Mouse (Mus musculus) fat pad, adult 2 months (tissue): ENCODE data around the gene Fbxl19.

Experiments used
- DNase-seq: peaks from one replicate; pipeline ENCODE4 v3.0.0-alpha.2; 2011; ENCODE audit warnings: low read depth, low spot score; ENCODE audit errors: extremely low read depth

Gene Fbxl19

DNA sequence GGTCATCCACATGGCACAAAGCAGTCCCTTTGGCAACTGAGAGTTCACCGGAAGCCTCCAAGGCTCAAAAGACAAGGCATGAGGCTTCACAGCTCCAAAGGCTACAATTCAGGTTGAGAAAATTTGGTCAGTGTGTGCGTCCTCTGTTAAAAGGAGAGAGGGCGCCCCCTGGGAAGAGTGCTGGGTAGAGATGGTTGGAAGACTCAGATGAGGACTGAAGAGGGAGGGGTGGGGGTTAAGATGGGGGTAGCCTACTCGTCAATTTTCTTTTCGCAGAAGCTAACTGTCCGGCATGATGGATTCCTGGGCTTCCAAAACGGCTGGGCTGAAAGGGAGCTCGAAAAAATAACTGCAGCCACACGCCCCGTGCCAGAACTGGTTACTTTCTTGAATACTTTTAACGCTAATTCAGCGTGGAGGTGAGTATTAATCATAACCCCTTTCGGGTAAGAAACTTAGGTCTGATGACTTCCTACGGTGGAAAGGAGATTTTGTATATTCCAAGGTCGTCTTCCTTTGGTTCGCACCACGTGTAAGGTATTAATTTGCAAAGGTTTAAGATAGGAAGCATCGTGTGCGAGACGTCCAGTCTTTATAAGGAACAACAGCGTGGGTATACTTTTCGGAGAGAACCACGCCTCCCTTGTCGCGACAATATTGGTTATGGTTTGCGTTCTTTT lies at the start of gene Fbxl19:
TSS of gene Fbxl19 (plus strand) at position 178 of the 680 bp plus-strand sequence.
- DNase-seq, result no peak

DNA sequence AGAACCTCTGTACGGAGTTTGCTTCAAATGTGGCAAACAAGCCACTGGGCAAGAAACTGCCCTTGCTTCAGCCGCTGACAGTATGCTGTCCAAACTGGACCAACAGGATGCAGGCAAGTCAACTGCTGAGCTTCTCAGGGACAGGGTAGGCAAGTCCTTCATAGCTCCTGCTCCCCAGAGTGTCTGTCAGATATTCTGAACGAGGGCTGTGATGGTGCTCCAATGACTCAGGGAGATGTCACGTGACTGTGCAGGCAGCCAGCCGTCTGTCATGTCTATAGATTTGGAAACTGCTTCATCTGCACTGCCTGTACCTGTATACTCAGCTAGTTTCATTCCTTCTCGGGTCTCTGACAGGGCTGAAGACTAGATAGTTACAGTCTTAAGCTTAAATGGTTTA lies 45.4 kb upstream of the Fbxl19 start:
- DNase-seq, result no peak

DNA sequence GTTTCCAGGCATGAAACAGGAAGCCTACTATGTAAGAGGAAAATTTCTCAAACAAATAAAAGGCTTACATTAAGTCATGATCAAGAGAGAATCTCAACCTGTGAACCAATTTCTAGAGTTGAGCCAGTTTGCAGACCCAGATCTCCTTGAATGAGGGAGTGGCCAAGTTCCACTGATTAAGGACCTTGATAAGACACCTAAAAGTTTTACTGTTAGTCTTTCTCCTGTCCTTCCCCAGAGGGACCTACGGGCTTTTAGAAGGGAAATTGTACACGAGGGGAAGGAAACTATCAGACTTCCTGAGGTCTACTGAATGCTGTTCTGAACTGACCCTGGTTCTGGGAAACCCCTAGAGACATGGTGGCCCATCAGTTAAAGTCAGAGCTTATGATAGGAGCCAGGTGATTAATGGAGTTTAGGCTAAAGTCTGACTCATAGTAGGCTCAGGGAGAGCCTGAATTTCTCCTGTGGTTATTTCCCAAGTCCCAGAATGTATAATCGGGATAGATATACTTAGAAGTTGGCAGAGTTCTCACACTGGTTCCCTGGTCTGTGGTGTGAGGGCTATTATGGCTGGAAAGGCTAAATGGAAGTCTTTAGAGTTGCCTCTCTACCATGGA lies 43.5 kb upstream of the Fbxl19 start:
- DNase-seq, result no peak

DNA sequence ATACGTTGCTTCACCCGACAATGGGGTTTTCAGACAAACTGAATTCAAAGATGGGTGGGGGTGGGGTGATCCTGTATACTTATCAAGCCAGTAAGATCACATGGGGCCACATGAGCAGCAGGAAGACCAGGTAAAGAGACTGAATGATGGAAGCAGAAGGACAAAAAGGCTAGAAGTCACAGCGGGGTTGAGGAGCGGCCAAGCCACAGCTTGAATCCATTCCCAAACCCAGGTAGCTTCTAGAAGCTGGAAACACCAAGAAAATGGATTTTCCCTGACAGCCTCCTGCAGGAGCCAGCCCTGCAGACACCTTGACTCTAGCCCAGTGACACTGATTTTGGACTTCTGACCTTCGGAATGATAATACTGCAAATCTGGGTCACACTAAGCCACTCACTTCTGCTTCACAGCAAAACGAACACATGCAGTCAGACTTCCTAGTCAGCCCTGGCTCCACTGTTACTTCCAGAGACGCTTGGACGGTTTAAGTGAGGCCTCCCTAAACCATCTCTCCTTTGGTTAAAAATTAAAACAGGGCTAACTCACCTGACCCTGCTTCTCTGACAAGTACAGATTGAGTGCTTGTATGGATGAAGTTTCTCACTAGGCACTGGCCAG lies 40.7 kb upstream of the Fbxl19 start:
- no peak for DNase-seq

DNA sequence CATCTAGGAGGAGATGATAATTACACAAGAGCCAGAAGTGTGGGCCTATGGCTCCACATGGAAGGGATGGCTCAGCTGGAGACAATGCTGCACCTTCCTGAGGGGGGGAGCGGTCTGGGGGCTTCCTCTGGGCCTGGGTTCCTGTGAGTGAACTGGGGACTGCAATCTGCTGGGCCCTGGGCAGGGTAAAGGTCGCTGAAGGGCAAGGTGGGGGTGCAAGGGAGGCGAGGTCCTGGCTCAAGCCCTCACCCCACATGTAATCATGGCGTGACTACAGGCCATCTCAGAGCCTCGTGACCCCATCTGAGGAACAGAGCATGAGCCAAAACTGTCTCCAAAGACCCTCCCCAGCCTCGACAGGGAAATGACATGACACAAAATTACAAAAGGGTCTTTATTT lies 39.7 kb upstream of the Fbxl19 start:
- no peak for DNase-seq

DNA sequence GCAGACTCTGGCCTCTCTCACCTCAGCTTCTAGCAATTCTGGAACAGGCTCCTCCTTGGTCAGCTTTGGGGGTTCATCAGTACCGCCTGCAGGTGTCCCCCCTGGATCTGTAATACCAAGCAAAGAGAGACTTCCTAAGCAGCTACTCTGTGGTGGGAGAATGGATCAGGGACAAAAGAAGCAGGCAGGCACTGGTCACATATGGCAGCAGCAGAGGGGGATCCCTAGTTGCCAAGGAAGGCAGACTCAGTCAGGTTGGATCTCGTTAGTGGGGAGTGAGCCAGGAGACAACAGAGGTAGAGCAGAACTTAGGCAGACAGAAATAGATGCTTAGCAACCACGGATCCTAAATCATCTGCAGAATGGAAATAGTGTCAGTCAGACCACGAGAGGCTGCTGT lies 38.6 kb upstream of the Fbxl19 start:
- no peak for DNase-seq

DNA sequence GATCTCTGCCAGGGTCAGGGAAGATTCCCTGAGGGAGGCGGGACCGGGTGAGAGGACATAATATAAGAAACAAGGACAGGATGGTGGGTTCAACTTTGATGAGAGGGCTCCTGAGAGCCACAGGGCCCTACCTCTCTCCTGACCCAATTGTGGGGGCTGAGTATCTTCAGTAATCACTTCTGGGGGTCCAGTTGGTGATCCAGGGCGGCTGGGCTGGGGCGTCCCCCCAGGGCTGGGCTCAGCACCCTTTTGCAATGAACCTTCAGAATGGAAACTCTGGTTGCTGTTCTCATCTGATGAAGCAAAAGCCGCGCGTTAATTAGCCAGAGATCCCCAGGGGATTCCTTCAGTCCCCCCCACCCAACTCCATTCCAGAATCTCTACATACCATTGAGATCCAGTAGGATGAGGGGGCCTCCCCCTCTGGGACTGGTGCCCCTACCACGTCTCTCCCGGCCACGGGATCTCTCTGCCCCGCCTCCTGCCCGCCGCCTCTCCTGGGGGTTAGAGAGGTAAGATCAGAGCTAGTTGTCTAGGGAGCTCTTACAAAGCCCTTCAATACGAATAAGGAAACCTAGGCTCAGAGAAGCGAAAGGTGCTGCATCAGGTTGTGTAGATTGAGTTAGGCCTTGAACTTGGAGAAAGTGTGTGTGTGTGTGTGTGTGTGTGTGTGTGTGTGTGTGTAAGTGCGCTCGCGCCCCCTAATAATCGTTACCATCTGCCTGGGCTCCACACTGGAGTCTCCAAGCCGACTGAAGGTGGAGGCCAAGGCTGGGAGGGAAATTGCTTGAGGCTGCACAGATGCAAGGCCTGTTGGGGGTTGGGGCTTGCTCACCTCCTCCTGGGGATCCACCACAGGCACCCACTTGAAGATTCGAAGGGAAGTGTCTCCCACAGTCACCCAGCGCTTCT lies 37.0 kb upstream of the Fbxl19 start:
- DNase-seq, result no peak

DNA sequence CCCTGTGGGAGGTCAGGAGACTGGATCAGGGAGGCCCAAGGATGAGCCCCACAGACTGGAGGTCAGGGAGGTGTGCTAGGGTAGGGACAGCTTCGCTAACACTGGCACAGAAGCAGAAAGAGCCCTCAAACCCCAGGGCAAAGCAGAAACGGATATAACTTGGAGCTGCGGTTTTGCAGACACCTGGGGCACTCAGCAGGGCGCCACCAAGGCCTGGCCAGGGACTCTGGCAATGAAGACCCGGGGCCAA lies 36.5 kb upstream of the Fbxl19 start:
- DNase-seq, result no peak

DNA sequence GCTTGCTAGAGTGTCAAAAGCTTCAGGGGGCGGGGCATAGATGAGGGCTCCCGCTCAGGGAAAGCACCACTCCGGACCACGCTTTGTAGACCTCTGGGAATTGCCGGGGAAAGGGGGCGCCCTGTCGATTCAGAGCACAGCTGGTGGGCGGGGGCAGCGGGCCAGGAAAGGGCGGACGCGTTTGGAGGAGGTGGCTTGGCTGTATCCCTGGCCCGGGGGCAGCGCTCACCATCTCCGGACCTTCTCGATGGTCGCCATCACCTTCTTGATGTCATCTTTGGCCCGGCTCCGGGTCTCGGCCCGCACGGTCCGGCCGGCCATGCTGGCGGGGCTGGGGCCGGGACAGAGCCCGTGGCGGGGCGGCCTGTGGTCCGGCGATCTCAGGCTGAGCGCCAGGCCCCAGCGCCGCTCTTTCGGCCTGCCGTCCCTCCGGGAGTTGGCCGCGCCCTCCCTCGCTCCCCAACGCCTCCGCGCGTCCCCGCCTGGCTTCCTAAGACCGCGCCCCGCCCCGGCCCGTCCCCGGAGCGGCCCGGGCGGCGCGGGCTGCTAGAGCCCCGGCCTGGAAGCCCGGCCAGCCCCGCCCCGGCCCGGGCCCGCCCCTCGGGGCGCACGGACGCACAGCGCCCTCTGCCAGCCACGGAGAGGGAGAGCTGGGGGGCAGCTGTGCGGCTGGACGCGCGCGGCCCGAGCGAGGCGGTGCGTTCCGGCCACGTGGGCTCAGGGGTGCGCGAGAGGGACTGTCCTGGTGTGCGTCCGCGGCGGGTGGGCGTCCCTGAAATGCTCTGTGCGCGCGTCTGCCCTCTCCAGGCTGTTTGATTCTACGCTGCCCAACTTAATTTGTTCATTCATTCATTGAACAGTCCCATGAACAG lies 35.9 kb upstream of the Fbxl19 start, which contains the start of gene Bcl7c:
TSS of gene Bcl7c (minus strand) at position 727 of the 872 bp plus-strand sequence.
- no peak for DNase-seq

DNA sequence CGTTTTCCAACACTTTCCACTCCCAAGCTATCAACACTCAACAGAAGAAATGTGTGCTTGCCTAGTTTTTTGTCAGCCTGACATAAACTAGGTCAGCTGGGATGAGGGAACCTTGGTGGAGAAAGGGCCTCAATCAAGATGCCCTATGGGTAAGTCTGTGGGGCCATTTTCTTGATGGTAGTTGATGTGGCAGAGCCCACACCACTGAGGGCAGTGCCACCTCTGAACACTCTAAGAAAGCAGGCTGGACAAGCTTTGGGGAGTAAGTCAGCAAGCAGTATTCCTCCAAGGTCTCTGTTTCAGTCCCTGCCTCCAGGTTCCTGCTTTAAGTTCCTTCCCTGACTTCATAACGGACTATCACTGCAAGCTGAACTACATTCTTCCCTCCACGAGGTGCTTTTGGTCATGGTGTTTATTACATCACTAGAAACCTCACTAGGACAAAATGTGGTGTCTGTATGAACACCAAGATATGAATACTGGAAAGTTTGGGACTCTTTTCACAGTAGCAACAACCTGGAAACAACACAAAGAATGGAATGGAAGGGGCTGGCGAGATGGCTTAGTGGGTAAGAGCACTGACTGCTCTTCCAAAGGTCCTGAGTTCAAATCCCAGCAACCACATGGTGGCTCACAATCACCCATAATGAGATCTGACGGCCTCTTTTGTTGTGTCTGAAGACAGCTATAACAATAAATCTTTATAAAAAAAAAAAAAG lies 34.9 kb upstream of the Fbxl19 start:
- no peak for DNase-seq

DNA sequence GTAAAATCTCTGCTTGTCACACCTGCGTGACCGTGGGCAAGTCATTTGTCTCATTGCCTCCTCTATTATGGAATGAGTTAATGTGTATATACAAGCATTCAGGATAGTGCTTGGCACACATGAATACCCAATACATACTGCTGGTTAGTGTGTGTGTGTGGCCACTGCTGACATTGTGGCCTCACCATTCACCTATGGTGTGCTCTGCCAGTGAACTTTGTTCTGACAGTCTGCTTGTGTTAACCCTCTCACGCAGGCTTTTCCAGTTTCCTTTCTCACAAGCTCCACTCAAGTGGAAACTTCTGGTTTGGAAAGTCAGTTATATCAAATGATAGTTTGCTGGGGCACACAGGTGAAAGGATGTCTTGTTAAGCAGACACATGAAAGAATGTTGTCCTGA lies 33.3 kb upstream of the Fbxl19 start:
- DNase-seq, result no peak

DNA sequence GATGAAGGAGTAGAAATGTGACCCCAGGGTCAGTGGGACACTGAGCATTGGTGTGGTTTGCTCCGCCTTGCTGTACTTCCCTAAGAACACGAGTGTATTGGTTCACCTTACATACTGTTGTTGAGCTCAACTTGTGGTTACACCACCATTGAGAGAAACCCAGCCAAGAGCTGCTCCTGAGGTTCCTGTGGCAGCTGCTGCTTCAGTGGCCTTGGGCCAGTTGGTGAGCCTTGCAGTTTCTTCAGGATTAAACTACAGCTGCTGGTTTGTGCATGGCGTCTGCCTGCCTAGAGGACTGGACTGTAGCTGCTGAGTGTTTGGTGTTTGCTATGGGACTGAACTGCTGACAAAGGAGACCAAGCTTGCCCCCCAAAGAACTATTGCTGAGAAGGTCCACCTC lies 32.9 kb upstream of the Fbxl19 start:
- no peak for DNase-seq

DNA sequence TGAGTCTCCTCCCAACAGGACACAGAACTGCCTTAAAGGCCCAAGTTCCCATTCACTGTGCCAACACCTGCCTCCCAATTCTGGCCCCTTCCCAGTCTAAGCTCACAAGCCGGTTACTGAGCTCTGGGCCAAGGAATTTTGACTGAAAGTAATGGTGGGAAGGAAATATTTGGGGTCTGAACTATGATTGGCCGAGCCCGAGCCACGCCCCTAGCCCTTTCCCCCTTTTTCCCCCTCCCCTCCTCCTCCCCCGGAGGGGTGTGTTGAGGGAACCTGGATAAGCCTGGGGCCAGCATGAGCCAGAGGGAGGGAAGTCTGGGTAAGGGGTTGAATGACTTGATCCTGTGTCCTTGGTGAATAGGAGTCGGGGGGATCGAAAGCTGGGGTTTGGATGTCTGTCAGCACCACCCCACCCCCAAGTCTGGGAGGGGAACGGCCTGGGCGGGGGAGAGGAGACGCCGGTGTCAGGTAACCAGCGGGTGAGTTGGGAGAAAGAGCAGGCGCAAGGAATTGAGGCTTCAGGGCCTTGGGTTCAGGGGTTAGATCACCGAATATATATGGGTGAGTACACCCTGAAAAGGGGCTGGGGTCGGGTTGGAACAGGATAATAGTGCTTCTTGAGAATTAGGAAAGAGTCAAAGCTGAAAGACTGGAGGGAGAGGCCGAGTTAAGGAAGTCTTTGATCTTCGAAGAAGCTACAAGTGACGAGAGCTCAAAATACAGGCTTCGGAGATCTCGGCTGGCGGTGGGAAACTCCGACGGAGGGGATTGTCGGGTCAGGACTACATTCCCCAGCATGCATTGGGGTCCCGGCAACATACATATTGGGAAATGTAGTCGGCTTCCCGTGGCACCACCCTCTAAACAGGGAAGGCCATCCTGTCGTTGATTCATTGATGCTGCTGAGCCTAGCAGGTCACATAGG lies 31.6 kb upstream of the Fbxl19 start, which contains the start of gene Ctf1:
TSS of gene Ctf1 (plus strand) at position 276 of the 925 bp plus-strand sequence.
- peak; percentile 76 for DNase-seq

DNA sequence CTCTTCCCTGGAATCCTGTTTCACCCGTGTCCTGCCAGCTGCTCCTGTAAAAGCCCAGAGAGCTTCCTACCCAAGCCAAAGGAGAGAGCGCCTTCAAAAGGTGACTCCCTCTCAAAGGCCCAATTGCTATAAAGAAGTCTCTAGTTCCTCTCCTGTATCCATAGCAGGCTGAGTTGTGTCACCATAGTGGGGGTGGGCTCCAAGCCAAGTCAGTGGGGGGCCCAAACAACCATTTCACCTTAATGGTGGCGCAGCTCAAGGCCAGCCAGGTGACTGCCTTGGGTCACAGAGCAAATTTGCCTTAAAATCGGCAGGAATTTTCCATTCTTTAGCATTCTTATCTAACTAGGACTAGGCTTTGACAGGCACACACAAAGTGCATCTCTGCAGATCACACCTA lies 29.5 kb upstream of the Fbxl19 start:
- DNase-seq, result no peak

DNA sequence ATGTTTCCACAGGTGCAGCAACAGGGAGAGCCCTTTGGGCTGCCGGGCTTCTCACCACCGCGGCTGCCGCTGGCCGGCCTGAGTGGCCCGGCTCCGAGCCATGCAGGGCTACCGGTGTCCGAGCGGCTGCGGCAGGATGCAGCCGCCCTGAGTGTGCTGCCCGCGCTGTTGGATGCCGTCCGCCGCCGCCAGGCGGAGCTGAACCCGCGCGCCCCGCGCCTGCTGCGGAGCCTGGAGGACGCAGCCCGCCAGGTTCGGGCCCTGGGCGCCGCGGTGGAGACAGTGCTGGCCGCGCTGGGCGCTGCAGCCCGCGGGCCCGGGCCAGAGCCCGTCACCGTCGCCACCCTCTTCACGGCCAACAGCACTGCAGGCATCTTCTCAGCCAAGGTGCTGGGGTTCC lies 27.4 kb upstream of the Fbxl19 start:
- DNase-seq, result no peak

DNA sequence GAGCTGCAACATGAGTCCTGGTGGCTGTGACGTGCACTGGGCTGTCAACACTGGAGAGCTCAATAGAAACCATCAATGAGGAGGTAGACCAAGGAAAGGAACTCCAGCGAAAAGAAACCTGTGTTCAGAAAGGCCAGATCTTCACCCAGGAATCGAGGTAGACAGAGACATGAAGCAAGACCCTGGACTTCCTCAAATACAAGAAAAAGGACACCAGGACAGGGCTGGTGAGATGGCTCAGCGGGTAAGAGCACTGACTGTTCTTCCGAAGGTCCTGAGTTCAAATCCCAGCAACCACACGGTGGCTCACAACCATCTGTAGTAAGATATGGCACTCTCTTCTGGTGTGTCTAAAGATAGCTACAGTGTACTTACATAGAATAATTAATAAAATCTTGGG lies 26.0 kb upstream of the Fbxl19 start:
- DNase-seq, result no peak

DNA sequence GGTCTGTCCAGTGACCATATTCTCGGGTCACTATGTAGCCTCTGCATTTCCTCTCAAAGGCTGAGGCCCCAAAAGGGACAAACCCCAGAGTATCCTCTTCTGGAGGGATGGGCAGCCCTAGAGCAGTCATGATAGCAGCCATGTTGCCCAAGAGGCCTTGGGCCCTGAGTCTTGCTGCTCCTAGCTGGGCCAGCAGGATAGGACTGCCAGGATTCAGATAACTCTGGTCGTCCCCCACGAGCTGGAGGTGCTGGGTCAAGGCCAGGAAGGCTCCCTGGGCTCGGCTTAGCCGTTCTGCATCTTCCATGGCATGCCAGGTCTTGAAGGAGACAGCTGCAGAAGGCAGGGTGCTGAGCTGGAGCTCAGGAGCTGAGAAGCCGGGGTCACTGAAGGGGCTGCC lies 25.1 kb upstream of the Fbxl19 start:
- DNase-seq, result no peak

DNA sequence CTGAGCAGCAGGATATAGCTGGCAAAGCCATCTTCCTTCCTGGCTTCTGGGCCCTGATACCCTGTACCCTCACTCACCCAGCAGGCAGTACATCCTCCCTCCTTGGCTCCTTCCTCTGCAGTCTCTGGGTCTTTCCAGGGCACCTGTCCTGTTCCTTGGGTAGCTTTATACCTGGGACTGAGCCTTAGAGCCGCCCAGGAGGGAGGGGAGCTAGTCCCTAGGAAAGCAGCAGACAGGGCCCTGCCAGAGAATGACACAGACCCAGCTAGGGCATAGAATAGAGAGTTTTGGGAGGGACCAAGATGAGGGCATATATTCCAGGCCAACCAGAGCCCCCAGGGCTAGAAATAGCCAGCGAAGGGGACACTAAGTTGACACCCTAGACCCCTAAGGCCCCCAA lies 18.9 kb upstream of the Fbxl19 start:
- DNase-seq, result no peak

DNA sequence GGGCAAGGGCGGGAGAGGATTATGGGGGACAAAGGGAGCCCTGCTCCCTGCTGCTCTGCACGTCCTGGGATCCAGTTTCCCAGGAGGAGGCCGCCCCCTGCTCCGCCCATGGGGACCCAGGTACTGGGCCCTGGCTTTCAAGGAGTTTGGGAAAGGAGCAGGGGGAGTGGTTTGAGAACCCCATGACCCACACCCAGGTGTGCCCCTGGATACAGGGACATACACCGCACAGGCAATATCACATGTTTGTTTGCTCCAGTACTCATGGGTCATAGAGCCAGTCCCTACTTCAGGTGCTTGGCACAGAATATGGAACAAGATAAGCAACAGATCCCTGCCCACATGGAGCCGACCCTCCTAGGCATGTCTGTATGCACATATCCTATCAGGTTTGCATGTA lies 18.4 kb upstream of the Fbxl19 start:
- DNase-seq, result no peak
